Mouse (Mus musculus) ovary, postnatal 14 days (tissue): Measurements from ENCODE around the gene Cd86.
A peak's percentile ranks its signal among the peaks of the same experiment; 100 is the strongest.

Source experiments
- DNase-seq: peaks from one replicate; pipeline ENCODE4 v3.0.0; 2022; ENCODE audit warnings: low spot score

The Cd86 gene

GRCm38 (mm10) chr16:36665782-36666181, at the start of gene Cd86:
TSS of gene Cd86 (minus strand) at chr16:36666081.
- DNase-seq, result no peak

- DNase-seq, result no peak
Measured at GRCm38 (mm10) chr16:36711760-36712159, 45.9 kb upstream of the Cd86 start.

- no peak for DNase-seq
Measured at GRCm38 (mm10) chr16:36710794-36711193, 44.9 kb upstream of the Cd86 start.

GRCm38 (mm10) chr16:36709405-36709804, 43.5 kb upstream of the Cd86 start:
- no peak for DNase-seq

GRCm38 (mm10) chr16:36708751-36709150, 42.9 kb upstream of the Cd86 start:
- no peak for DNase-seq

GRCm38 (mm10) chr16:36707702-36708423, 42.0 kb upstream of the Cd86 start:
- no peak for DNase-seq

- no peak for DNase-seq
Measured at GRCm38 (mm10) chr16:36700484-36700883, 34.6 kb upstream of the Cd86 start.

GRCm38 (mm10) chr16:36697331-36697730, 31.4 kb upstream of the Cd86 start:
- DNase-seq, result no peak

GRCm38 (mm10) chr16:36694798-36695290, 29.0 kb upstream of the Cd86 start:
- no peak for DNase-seq

- DNase-seq, result peak; percentile 13
Measured at GRCm38 (mm10) chr16:36693818-36694413, 28.0 kb upstream of the Cd86 start, which contains the start of gene Ildr1. TSS of gene Ildr1 (plus strand) at chr16:36693978.

- no peak for DNase-seq
Measured at GRCm38 (mm10) chr16:36691484-36691883, 25.6 kb upstream of the Cd86 start.

- DNase-seq, result no peak
Measured at GRCm38 (mm10) chr16:36688076-36688475, 22.2 kb upstream of the Cd86 start.

- DNase-seq, result no peak
Measured at GRCm38 (mm10) chr16:36684325-36684918, 18.5 kb upstream of the Cd86 start.

GRCm38 (mm10) chr16:36681829-36682228, 15.9 kb upstream of the Cd86 start:
- no peak for DNase-seq

- DNase-seq, result no peak
Measured at GRCm38 (mm10) chr16:36675902-36676301, 10.0 kb upstream of the Cd86 start.

GRCm38 (mm10) chr16:36675304-36675703, 9.4 kb upstream of the Cd86 start:
- no peak for DNase-seq

- no peak for DNase-seq
Measured at GRCm38 (mm10) chr16:36674457-36675204, 8.8 kb upstream of the Cd86 start.

- DNase-seq, result no peak
Measured at GRCm38 (mm10) chr16:36673196-36673595, 7.3 kb upstream of the Cd86 start.

GRCm38 (mm10) chr16:36670590-36670989, 4.7 kb upstream of the Cd86 start:
- DNase-seq, result no peak

- no peak for DNase-seq
Measured at GRCm38 (mm10) chr16:36666448-36667017, 652 bp upstream of the Cd86 start.

- DNase-seq, result no peak
Measured at GRCm38 (mm10) chr16:36663484-36663883, 2.4 kb downstream of the Cd86 start.

GRCm38 (mm10) chr16:36661330-36661729, 4.6 kb downstream of the Cd86 start:
- no peak for DNase-seq
